Comparison of ENCODE assay signal across 8 mouse cellular contexts in genomic region chr17:11912872-11913365, GRCm38 (mm10).
DNase-seq lines count a peak whose midpoint lies in the region.

No protein-coding gene starts in this region.

- DNase-seq in right cerebral cortex, adult 18-20 months: peak; percentile 32
- no peak for DNase-seq in right cerebral cortex, postnatal 36 days (ENCODE audit: low spot score in 2 of 2)
- DNase-seq in embryo, embryonic 11.5 days (ENCODE audit: low read depth, low spot score): peak; percentile 16
- DNase-seq in heart, postnatal 4 days: peak; percentile 34
- DNase-seq in left cerebral cortex, postnatal 14 days (ENCODE audit: low spot score in 2 of 2): peak; percentile 31 to 43
- DNase-seq in retina, embryonic 14.5 days (ENCODE audit: low spot score): peak; percentile 64
- DNase-seq in spleen, adult 18-20 months: no peak
- DNase-seq in gastrocnemius, postnatal 36 days: no peak

- intact Hi-C loops in left cerebral cortex, postnatal 14 days (cut with DNase I): no loop called here
- intact Hi-C loops in gastrocnemius, postnatal 36 days (cut with DNase I): no loop called here

Comparison
In these comparisons a context has a peak if more than half of its experiments do, and no peak if none do; other contexts are left out.
1. DNase-seq: peak in right cerebral cortex, adult 18-20 months (single experiment), embryo, embryonic 11.5 days (single experiment), heart, postnatal 4 days (single experiment), left cerebral cortex, postnatal 14 days (2 of 2) and retina, embryonic 14.5 days (single experiment); none in right cerebral cortex, postnatal 36 days (0 of 2), spleen, adult 18-20 months (0 of 2) and gastrocnemius, postnatal 36 days (0 of 2).